Mouse (Mus musculus): ENCODE results near the gene Rab22a. TPM values are rescaled to one million over a fixed set of nuclear protein-coding genes. Genes with fewer than 3 reads are reported as not detected.
"Not testable (repeated sequence)": the region's sequence is repeated elsewhere in the genome, so short reads cannot be mapped to it uniquely, and the experiment has no call there.

Gene Rab22a
- polyA plus RNA-seq, 1 experiment from 2014 or later: 33.0 TPM

- 46% methylated on average over 10 of the region's 10 CpGs for WGBS
- Histone ChIP-seq H3K9ac (ENCODE audit: low read depth, low read length) (no peak overlapping the region), H3K4me2 (ENCODE audit: low read length) (no peak overlapping the region), H3K9me3 (replicated peaks; ENCODE audit: low read length) (no peaks in the 10 kb centered on the region), H3K27ac (no peak overlapping the region), H3K36me3 (ENCODE audit: insufficient read depth, low read length) (no peaks in the 10 kb centered on the region), H3K4me3 (replicated peaks; ENCODE audit: low read depth, low read length) (no peak overlapping the region), H3K4me1 (replicated peaks; ENCODE audit: insufficient read depth, low read length) (0 out of 2 replicates have a peak, but pooled peaks cover 5% of the 10 kb centered on the region), H3K27me3 (ENCODE audit: insufficient read depth, low read length) (no peaks in the 10 kb centered on the region)
- ATAC-seq (replicated peaks; ENCODE audit: low FRiP score, low read depth) (no peak), DNase-seq (ENCODE audit: low spot score) (no peak)
- no peak for TF ChIP-seq CTCF (IDR thresholded peaks at IDR 0.05; ENCODE audit: low read depth)
These were observed 53.1 kb downstream of the Rab22a start for GRCm38 (mm10) chr2:173712656-173713055.

DNA sequence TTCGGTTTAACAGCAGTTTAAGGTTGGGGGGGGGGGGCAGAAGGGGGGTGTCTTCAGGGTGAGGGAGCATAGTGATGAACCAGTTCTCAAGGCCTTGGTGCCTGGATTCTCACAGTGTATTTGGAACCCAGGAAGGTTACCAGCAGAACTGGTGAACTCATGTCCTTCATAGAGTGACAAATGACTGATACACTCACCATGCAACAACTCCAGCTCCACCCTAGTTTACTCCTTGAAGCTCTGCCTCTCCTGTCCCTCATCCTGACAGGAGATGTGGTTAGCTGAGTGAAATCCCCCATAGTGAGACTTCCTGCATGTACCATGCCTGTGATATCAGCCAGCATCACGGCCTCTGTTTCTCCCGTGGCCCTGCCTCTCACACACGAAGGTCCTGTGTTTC is 53.7 kb downstream of the Rab22a start:
- H3K36me3 ChIP-seq (ENCODE audit: insufficient read depth, low read length): no peaks in the 10 kb centered on the region
- WGBS: 74% methylated on average over 4 of the region's 4 CpGs
- H3K27ac ChIP-seq: no peak overlapping the region

GRCm38 (mm10) chr2:173714620-173715218 is 55.2 kb downstream of the Rab22a start:
- Histone ChIP-seq H3K27ac (no peak overlapping the region), H3K4me1 (replicated peaks; ENCODE audit: insufficient read depth, low read length) (0 out of 2 replicates have a peak, but pooled peaks cover 5% of the 10 kb centered on the region), H3K36me3 (ENCODE audit: insufficient read depth, low read length) (no peaks in the 10 kb centered on the region), H3K9me3 (replicated peaks; ENCODE audit: low read length) (no peaks in the 10 kb centered on the region), H3K4me3 (replicated peaks; ENCODE audit: low read depth, low read length) (no peak overlapping the region), H3K9ac (ENCODE audit: low read depth, low read length) (no peak overlapping the region), H3K4me2 (ENCODE audit: low read length) (no peak overlapping the region), H3K27me3 (ENCODE audit: insufficient read depth, low read length) (no peaks in the 10 kb centered on the region)
- ATAC-seq (replicated peaks; ENCODE audit: low FRiP score, low read depth) (no peak), DNase-seq (ENCODE audit: low spot score) (no peak)
- TF ChIP-seq CTCF (IDR thresholded peaks at IDR 0.05; ENCODE audit: low read depth): no peak
- WGBS: 77% methylated on average over 8 of the region's 8 CpGs

More for the DNA sequence above, 53.7 kb downstream of the Rab22a start:
- DNase-seq (ENCODE audit: low spot score): no peak
- no peaks in the 10 kb centered on the region for H3K9me3 ChIP-seq (replicated peaks; ENCODE audit: low read length)
- no peak overlapping the region for H3K4me3 ChIP-seq (replicated peaks; ENCODE audit: low read depth, low read length)
- no peaks in the 10 kb centered on the region for H3K27me3 ChIP-seq (ENCODE audit: insufficient read depth, low read length)
- ATAC-seq (replicated peaks; ENCODE audit: low FRiP score, low read depth): no peak
- H3K9ac ChIP-seq (ENCODE audit: low read depth, low read length): no peak overlapping the region
- 0 out of 2 replicates have a peak, but pooled peaks cover 5% of the 10 kb centered on the region for H3K4me1 ChIP-seq (replicated peaks; ENCODE audit: insufficient read depth, low read length)
- no peak for TF ChIP-seq CTCF (IDR thresholded peaks at IDR 0.05; ENCODE audit: low read depth)
- no peak overlapping the region for H3K4me2 ChIP-seq (ENCODE audit: low read length)

DNA sequence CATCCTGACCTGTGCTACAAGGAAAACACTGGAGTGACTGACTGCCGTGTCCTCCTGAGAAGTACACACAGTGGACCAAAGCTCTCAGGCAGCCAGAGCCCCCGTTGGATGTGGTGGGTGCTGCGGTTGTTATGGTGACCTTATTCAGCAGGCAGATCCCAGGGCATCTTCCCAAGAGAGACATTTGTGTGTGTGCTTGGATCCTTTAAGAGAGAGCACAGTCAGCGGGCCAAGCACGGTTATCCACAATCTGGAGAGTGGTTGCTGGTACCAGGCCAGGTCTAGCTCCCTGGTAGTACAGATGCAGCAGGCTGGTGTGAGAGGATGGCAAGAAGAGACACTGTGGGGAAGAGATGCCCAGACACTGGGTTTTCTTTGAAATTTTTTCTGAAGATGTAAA is 57.4 kb downstream of the Rab22a start:
- Histone ChIP-seq H3K27me3 (ENCODE audit: insufficient read depth, low read length) (no peaks in the 10 kb centered on the region), H3K4me3 (replicated peaks; ENCODE audit: low read depth, low read length) (no peak overlapping the region), H3K9me3 (replicated peaks; ENCODE audit: low read length) (no peaks in the 10 kb centered on the region), H3K4me1 (replicated peaks; ENCODE audit: insufficient read depth, low read length) (no peaks in the 10 kb centered on the region), H3K36me3 (ENCODE audit: insufficient read depth, low read length) (no peaks in the 10 kb centered on the region), H3K4me2 (ENCODE audit: low read length) (no peak overlapping the region), H3K27ac (no peak overlapping the region), H3K9ac (ENCODE audit: low read depth, low read length) (no peak overlapping the region)
- DNase-seq (ENCODE audit: low spot score): no peak
- no peak for TF ChIP-seq CTCF (IDR thresholded peaks at IDR 0.05; ENCODE audit: low read depth)
- 83% methylated on average over 5 of the region's 5 CpGs for WGBS
- no peak for ATAC-seq (replicated peaks; ENCODE audit: low FRiP score, low read depth)

DNA sequence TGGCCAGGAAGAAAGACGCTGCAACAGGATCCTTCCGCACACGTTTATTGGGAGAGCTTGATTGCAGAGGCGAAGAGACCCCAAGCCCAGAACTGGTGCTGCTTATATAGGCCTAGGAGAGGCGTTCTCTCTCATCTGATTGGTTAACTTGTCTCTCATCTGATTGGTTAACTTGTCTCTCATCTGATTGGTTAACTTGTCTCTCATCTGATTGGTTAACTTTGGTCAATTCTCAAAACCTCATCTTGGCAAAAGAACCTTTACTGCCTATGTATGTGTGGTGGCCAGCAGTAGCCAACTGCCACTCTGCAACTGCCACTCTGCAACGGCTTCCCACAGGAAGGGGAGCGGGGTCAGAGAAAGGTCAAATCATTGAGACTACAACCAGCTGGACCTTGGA is 59.6 kb downstream of the Rab22a start, which contains the start of gene 1700010B08Rik:
Gene 1700010B08Rik (plus strand): TSS at position 301 of the 400 bp plus-strand sequence.
- not testable (repeated sequence) for H3K27me3 ChIP-seq (ENCODE audit: insufficient read depth, low read length); H3K36me3 ChIP-seq (ENCODE audit: insufficient read depth, low read length); H3K27ac ChIP-seq; H3K4me2 ChIP-seq (ENCODE audit: low read length); ATAC-seq (replicated peaks; ENCODE audit: low FRiP score, low read depth); H3K9ac ChIP-seq (ENCODE audit: low read depth, low read length); H3K4me1 ChIP-seq (replicated peaks; ENCODE audit: insufficient read depth, low read length); H3K9me3 ChIP-seq (replicated peaks; ENCODE audit: low read length); H3K4me3 ChIP-seq (replicated peaks; ENCODE audit: low read depth, low read length); DNase-seq (ENCODE audit: low spot score)
- 87% methylated on average over 6 of the region's 7 CpGs for WGBS

DNA sequence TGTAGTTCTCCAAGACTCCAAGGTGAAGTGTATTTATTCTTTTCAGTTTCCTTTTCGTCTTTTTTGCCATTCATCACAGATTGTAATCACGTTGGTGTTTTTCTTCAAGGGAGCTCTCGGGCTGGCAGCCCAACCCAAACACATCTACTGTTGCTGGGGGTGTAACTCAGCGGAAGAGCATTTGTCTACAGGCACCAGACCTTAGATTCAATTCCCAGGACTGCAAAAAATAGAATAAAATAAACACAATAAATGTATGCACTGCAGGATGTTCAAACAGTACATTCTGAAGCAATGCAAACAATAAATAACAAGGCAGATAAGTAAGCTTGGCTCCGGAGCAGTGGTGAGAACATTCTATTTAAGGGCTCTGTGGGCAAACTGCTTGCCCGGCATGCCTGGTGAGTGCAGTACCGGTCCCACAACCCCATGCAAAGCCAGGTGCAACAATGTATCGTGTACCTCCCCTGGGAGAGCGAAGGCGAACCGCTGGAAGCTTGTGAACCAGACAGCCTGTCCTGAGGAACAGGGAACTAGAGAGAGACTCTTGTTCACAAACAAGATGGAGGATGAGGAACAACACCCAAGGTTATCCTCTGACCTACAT is 62.8 kb downstream of the Rab22a start:
- Histone ChIP-seq H3K4me2 (ENCODE audit: low read length) (no peak overlapping the region), H3K9me3 (replicated peaks; ENCODE audit: low read length) (no peaks in the 10 kb centered on the region), H3K27me3 (ENCODE audit: insufficient read depth, low read length) (no peaks in the 10 kb centered on the region), H3K4me1 (replicated peaks; ENCODE audit: insufficient read depth, low read length) (no peaks in the 10 kb centered on the region; the same call in none of the 2 replicates), H3K27ac (no peak overlapping the region), H3K36me3 (ENCODE audit: insufficient read depth, low read length) (no peaks in the 10 kb centered on the region), H3K4me3 (replicated peaks; ENCODE audit: low read depth, low read length) (no peak overlapping the region), H3K9ac (ENCODE audit: low read depth, low read length) (no peak overlapping the region)
- DNase-seq (ENCODE audit: low spot score) (no peak), ATAC-seq (replicated peaks; ENCODE audit: low FRiP score, low read depth) (no peak)
- WGBS: 60% methylated on average over 11 of the region's 11 CpGs
- TF ChIP-seq CTCF (IDR thresholded peaks at IDR 0.05; ENCODE audit: low read depth): no peak
